Mouse (Mus musculus) cerebellum, adult 11 months (tissue): ENCODE data around the gene Map2k5.

Experiments used
- DNase-seq: peaks from one replicate; pipeline ENCODE4 v3.0.0; 2022

The Map2k5 gene

DNA sequence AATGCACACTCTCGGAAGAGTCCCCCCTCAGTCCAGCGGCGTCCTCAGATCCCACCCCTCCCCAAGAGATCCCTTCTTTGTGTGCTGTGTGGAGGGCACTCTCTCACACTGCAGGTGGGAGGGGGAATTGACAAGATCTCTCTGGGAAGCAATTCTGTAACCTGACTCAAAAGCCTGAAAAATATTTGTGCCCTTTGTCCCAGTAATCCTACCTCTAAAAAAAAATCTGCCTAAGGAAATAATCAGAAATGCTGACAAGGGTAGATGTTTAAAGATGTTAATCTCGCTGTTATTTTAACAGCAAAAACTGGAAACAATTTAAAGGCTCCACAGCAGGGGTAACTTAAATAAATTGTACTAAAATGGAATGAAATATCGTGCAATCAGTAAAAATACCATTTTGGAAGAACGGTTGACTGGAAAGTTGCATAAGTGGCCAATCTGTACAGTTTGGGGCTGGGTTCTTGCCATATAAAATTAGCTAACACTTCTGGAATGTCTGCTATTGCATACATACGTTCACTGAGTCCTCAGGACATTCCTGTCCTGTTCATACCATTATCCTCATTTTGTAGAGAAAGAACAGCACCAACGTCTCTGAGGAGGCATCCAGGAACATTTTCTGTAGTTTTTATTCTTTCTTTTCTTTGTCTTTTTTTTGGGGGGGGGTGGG, 255.4 kb downstream of the Map2k5 start:
- no peak for DNase-seq

DNA sequence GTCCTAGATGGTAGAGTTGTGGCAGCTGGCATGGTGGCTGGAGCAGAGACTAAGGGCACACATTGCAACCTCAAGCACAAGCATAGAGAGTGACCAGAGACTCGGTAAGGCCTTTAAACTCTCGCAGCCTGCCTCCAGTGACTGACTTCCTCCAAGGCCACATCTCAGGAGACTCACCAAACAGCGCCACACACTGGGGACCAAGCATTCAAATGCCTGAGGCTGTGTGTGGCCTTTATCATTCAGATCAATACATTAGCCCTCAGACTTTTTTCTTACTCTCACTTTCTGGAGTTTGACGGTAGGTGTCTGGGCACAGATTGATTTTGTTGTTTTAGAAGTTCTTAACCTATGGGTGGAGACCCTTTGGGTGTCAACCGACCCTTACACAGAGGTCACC, 259.3 kb downstream of the Map2k5 start:
- no peak for DNase-seq
